Mouse (Mus musculus) regulatory T cell (primary cell): Measurements from ENCODE around the gene Tlcd1.

ENCODE experiments used
- in situ Hi-C: fragments of 300-600 bp; cut with MboI, MseI; formaldehyde crosslinking; loops from one replicate; pipeline ENCODE4 v1.15.1; 2025; ENCODE audit warnings: high pct_unique_total_duplicates

Tlcd1 gene

GRCm38 (mm10) chr11:78177437-78177836 is 926 bp downstream of the Tlcd1 start:
- in situ Hi-C loops = no loop called here

- in situ Hi-C loops = no loop called here
Measured at GRCm38 (mm10) chr11:78177903-78178858, 1.7 kb downstream of the Tlcd1 start.

- in situ Hi-C loops = no loop called here
Measured at GRCm38 (mm10) chr11:78178859-78179437, 2.4 kb downstream of the Tlcd1 start.

GRCm38 (mm10) chr11:78179438-78179999 is 3.0 kb downstream of the Tlcd1 start:
- in situ Hi-C loops = no loop called here

- in situ Hi-C loops = no loop called here
Measured at GRCm38 (mm10) chr11:78180081-78180761, 3.7 kb downstream of the Tlcd1 start.

- in situ Hi-C loops = no loop called here
Measured at GRCm38 (mm10) chr11:78181830-78182357, 5.4 kb downstream of the Tlcd1 start.

- in situ Hi-C loops = no loop called here
Measured at GRCm38 (mm10) chr11:78182450-78182849, 5.9 kb downstream of the Tlcd1 start.

GRCm38 (mm10) chr11:78182961-78183844 is 6.7 kb downstream of the Tlcd1 start, which contains the start of gene Rpl23a:
Gene Rpl23a (minus strand): TSS chr11:78183584.
- in situ Hi-C loops = no loop called here

GRCm38 (mm10) chr11:78183884-78184514 is 7.5 kb downstream of the Tlcd1 start:
- in situ Hi-C loops = no loop called here

- in situ Hi-C loops = loop anchor here (5.0 kb wide), 1 partner anchor 958 kb away; no protein-coding TSS in a partner anchor
Measured at GRCm38 (mm10) chr11:78184702-78185101, 8.2 kb downstream of the Tlcd1 start.

- in situ Hi-C loops = loop anchor here (5.0 kb wide), 1 partner anchor 954 kb away; no protein-coding TSS in a partner anchor
Measured at GRCm38 (mm10) chr11:78188331-78189233, 12.1 kb downstream of the Tlcd1 start, which contains the start of gene Rab34. Gene Rab34 (plus strand): TSS chr11:78188430.

- in situ Hi-C loops = loop anchor here (5.0 kb wide), 1 partner anchor 953 kb away; no protein-coding TSS in a partner anchor
Measured at GRCm38 (mm10) chr11:78189234-78190040, 12.9 kb downstream of the Tlcd1 start.

GRCm38 (mm10) chr11:78190041-78190440 is 13.5 kb downstream of the Tlcd1 start:
- in situ Hi-C loops = no loop called here

- in situ Hi-C loops = no loop called here
Measured at GRCm38 (mm10) chr11:78193113-78193512, 16.6 kb downstream of the Tlcd1 start, which contains the start of gene Proca1. Gene Proca1 (plus strand): TSS chr11:78193392.

- in situ Hi-C loops = no loop called here
Measured at GRCm38 (mm10) chr11:78194411-78195100, 18.0 kb downstream of the Tlcd1 start.

GRCm38 (mm10) chr11:78195101-78195863 is 18.8 kb downstream of the Tlcd1 start:
- in situ Hi-C loops = no loop called here
